Mouse (Mus musculus): Measurements from ENCODE around the gene Ankrd61. TPM values are rescaled to one million over a fixed set of nuclear protein-coding genes. Genes with fewer than 3 reads are reported as not detected.

Gene Ankrd61
- polyA plus RNA-seq, 1 experiment from 2014 or later = 0.21 TPM

- no peaks in the 10 kb centered on the region for H3K9me3 ChIP-seq (ENCODE audit: control insufficient read depth, low read length)
- 95% methylated on average over 12 of the region's 12 CpGs for WGBS
- DNase-seq (ENCODE audit: low spot score) (no peak), ATAC-seq (ENCODE audit: insufficient number of reproducible peaks, low FRiP score, low TSS enrichment, low read depth) (no peak)
- H3K4me1 ChIP-seq (ENCODE audit: control insufficient read depth, insufficient read depth, low read length) = no peaks in the 10 kb centered on the region
- H3K36me3 ChIP-seq (ENCODE audit: control insufficient read depth, insufficient read depth, low read length) = peaks cover 16% of the 10 kb centered on the region
- no peak overlapping the region for H3K9ac ChIP-seq (ENCODE audit: low read length)
- H3K27me3 ChIP-seq (ENCODE audit: control insufficient read depth, insufficient read depth, low read length) = no peaks in the 10 kb centered on the region
- no peak overlapping the region for H3K27ac ChIP-seq (replicated peaks; ENCODE audit: low read depth, low read length)
- no peak overlapping the region for H3K4me3 ChIP-seq (ENCODE audit: low read depth, low read length)
- H3K4me2 ChIP-seq (ENCODE audit: low read depth, severe bottlenecking) = no peak overlapping the region
Observed at GRCm38 (mm10) chr5:143930656-143931055, 33.2 kb upstream of the Ankrd61 start.

GRCm38 (mm10) chr5:143929291-143929690, 31.8 kb upstream of the Ankrd61 start:
- Histone ChIP-seq H3K27ac (replicated peaks; ENCODE audit: low read depth, low read length) (no peak overlapping the region), H3K9me3 (ENCODE audit: control insufficient read depth, low read length) (no peaks in the 10 kb centered on the region), H3K27me3 (ENCODE audit: control insufficient read depth, insufficient read depth, low read length) (no peaks in the 10 kb centered on the region), H3K4me3 (ENCODE audit: low read depth, low read length) (no peak overlapping the region), H3K4me2 (ENCODE audit: low read depth, severe bottlenecking) (no peak overlapping the region), H3K4me1 (ENCODE audit: control insufficient read depth, insufficient read depth, low read length) (no peaks in the 10 kb centered on the region), H3K36me3 (ENCODE audit: control insufficient read depth, insufficient read depth, low read length) (peaks cover 22% of the 10 kb centered on the region), H3K9ac (ENCODE audit: low read length) (no peak overlapping the region)
- no peak for DNase-seq (ENCODE audit: low spot score)
- ATAC-seq (ENCODE audit: insufficient number of reproducible peaks, low FRiP score, low TSS enrichment, low read depth) = no peak
- WGBS = 92% methylated on average over 4 of the region's 4 CpGs

- DNase-seq (ENCODE audit: low spot score) = no peak
- WGBS = 94% methylated on average over 8 of the region's 8 CpGs
- H3K4me1 ChIP-seq (ENCODE audit: control insufficient read depth, insufficient read depth, low read length) = no peaks in the 10 kb centered on the region
- no peak for ATAC-seq (ENCODE audit: insufficient number of reproducible peaks, low FRiP score, low TSS enrichment, low read depth)
- no peak within 1 kb of the TSS for H3K27ac ChIP-seq (replicated peaks; ENCODE audit: low read depth, low read length)
- no peak within 1 kb of the TSS for H3K9ac ChIP-seq (ENCODE audit: low read length)
- no peaks in the 10 kb centered on the region for H3K27me3 ChIP-seq (ENCODE audit: control insufficient read depth, insufficient read depth, low read length)
- H3K9me3 ChIP-seq (ENCODE audit: control insufficient read depth, low read length) = no peaks in the 10 kb centered on the region
- H3K36me3 ChIP-seq (ENCODE audit: control insufficient read depth, insufficient read depth, low read length) = peaks cover 22% of the 10 kb centered on the region
- no peak within 1 kb of the TSS for H3K4me2 ChIP-seq (ENCODE audit: low read depth, severe bottlenecking)
- H3K4me3 ChIP-seq (ENCODE audit: low read depth, low read length) = no peak within 1 kb of the TSS
Observed at GRCm38 (mm10) chr5:143927875-143928274, 30.4 kb upstream of the Ankrd61 start, which contains the start of gene Gm42421. Gene Gm42421, plus strand, starts transcription at chr5:143928175.

- Histone ChIP-seq H3K4me1 (ENCODE audit: control insufficient read depth, insufficient read depth, low read length) (no peaks in the 10 kb centered on the region), H3K27ac (replicated peaks; ENCODE audit: low read depth, low read length) (no peak overlapping the region), H3K9me3 (ENCODE audit: control insufficient read depth, low read length) (no peaks in the 10 kb centered on the region), H3K9ac (ENCODE audit: low read length) (no peak overlapping the region), H3K4me3 (ENCODE audit: low read depth, low read length) (no peak overlapping the region), H3K4me2 (ENCODE audit: low read depth, severe bottlenecking) (no peak overlapping the region), H3K36me3 (ENCODE audit: control insufficient read depth, insufficient read depth, low read length) (peaks cover 20% of the 10 kb centered on the region), H3K27me3 (ENCODE audit: control insufficient read depth, insufficient read depth, low read length) (no peaks in the 10 kb centered on the region)
- ATAC-seq (ENCODE audit: insufficient number of reproducible peaks, low FRiP score, low TSS enrichment, low read depth) = no peak
- no peak for DNase-seq (ENCODE audit: low spot score)
- 87% methylated on average over 6 of the region's 6 CpGs for WGBS
Observed at GRCm38 (mm10) chr5:143924781-143925452, 27.4 kb upstream of the Ankrd61 start.

- H3K9ac ChIP-seq (ENCODE audit: low read length) = no peak overlapping the region
- no peaks in the 10 kb centered on the region for H3K27me3 ChIP-seq (ENCODE audit: control insufficient read depth, insufficient read depth, low read length)
- H3K36me3 ChIP-seq (ENCODE audit: control insufficient read depth, insufficient read depth, low read length) = peaks cover 8% of the 10 kb centered on the region; the same call in 1 of the 2 replicates
- H3K4me2 ChIP-seq (ENCODE audit: low read depth, severe bottlenecking) = no peak overlapping the region
- H3K4me3 ChIP-seq (ENCODE audit: low read depth, low read length) = no peak overlapping the region
- no peak for ATAC-seq (ENCODE audit: insufficient number of reproducible peaks, low FRiP score, low TSS enrichment, low read depth)
- no peaks in the 10 kb centered on the region for H3K4me1 ChIP-seq (ENCODE audit: control insufficient read depth, insufficient read depth, low read length)
- H3K9me3 ChIP-seq (ENCODE audit: control insufficient read depth, low read length) = no peaks in the 10 kb centered on the region
- WGBS = 95% methylated on average over 3 of the region's 3 CpGs
- no peak for DNase-seq (ENCODE audit: low spot score)
- no peak overlapping the region for H3K27ac ChIP-seq (replicated peaks; ENCODE audit: low read depth, low read length)
Observed at GRCm38 (mm10) chr5:143918120-143918519, 20.6 kb upstream of the Ankrd61 start.

- peak; percentile 50 for DNase-seq (ENCODE audit: low spot score)
- 62% methylated on average over 5 of the region's 5 CpGs for WGBS
- Histone ChIP-seq H3K4me1 (ENCODE audit: control insufficient read depth, insufficient read depth, low read length) (no peaks in the 10 kb centered on the region), H3K4me2 (ENCODE audit: low read depth, severe bottlenecking) (no peak overlapping the region), H3K9me3 (ENCODE audit: control insufficient read depth, low read length) (no peaks in the 10 kb centered on the region), H3K27ac (replicated peaks; ENCODE audit: low read depth, low read length) (no peak overlapping the region), H3K36me3 (ENCODE audit: control insufficient read depth, insufficient read depth, low read length) (peaks cover 8% of the 10 kb centered on the region; the same call in 1 of the 2 replicates), H3K9ac (ENCODE audit: low read length) (no peak overlapping the region), H3K4me3 (ENCODE audit: low read depth, low read length) (no peak overlapping the region), H3K27me3 (ENCODE audit: control insufficient read depth, insufficient read depth, low read length) (no peaks in the 10 kb centered on the region)
- ATAC-seq (ENCODE audit: insufficient number of reproducible peaks, low FRiP score, low TSS enrichment, low read depth) = no peak
Observed at GRCm38 (mm10) chr5:143917418-143917817, 19.9 kb upstream of the Ankrd61 start.

- WGBS = 89% methylated on average over 9 of the region's 9 CpGs
Observed at GRCm38 (mm10) chr5:143916221-143916620, 18.7 kb upstream of the Ankrd61 start.

GRCm38 (mm10) chr5:143909417-143910400, 12.2 kb upstream of the Ankrd61 start, which contains the start of the genes Aimp2 and Pms2:
Gene Aimp2, minus strand, starts transcription at chr5:143909847.
Gene Pms2, plus strand, starts transcription at chr5:143909964.
- ATAC-seq (ENCODE audit: insufficient number of reproducible peaks, low FRiP score, low TSS enrichment, low read depth) = peak; percentile 99
- Histone ChIP-seq H3K9ac (ENCODE audit: low read length) (peak within 1 kb of the TSS; percentile 67), H3K27me3 (ENCODE audit: control insufficient read depth, insufficient read depth, low read length) (no peaks in the 10 kb centered on the region), H3K27ac (replicated peaks; ENCODE audit: low read depth, low read length) (peak within 1 kb of the TSS; percentile 70), H3K4me2 (ENCODE audit: low read depth, severe bottlenecking) (peak within 1 kb of the TSS; percentile 75), H3K4me3 (ENCODE audit: low read depth, low read length) (peak within 1 kb of the TSS; percentile 71), H3K36me3 (ENCODE audit: control insufficient read depth, insufficient read depth, low read length) (peaks cover 3% of the 10 kb centered on the region; the same call in 1 of the 2 replicates), H3K4me1 (ENCODE audit: control insufficient read depth, insufficient read depth, low read length) (peaks cover 10% of the 10 kb centered on the region; the same call in 1 of the 2 replicates), H3K9me3 (ENCODE audit: control insufficient read depth, low read length) (no peaks in the 10 kb centered on the region)
- peak; percentile 95 for DNase-seq (ENCODE audit: low spot score)
- under 1% methylated on average over 70 of the region's 70 CpGs for WGBS

More at GRCm38 (mm10) chr5:143916221-143916620, 18.7 kb upstream of the Ankrd61 start:
- ATAC-seq (ENCODE audit: insufficient number of reproducible peaks, low FRiP score, low TSS enrichment, low read depth) = no peak
- Histone ChIP-seq H3K4me2 (ENCODE audit: low read depth, severe bottlenecking) (no peak overlapping the region), H3K9ac (ENCODE audit: low read length) (no peak overlapping the region), H3K4me3 (ENCODE audit: low read depth, low read length) (no peak overlapping the region), H3K4me1 (ENCODE audit: control insufficient read depth, insufficient read depth, low read length) (no peaks in the 10 kb centered on the region), H3K36me3 (ENCODE audit: control insufficient read depth, insufficient read depth, low read length) (peaks cover 5% of the 10 kb centered on the region; the same call in 1 of the 2 replicates), H3K27me3 (ENCODE audit: control insufficient read depth, insufficient read depth, low read length) (no peaks in the 10 kb centered on the region), H3K9me3 (ENCODE audit: control insufficient read depth, low read length) (no peaks in the 10 kb centered on the region), H3K27ac (replicated peaks; ENCODE audit: low read depth, low read length) (no peak overlapping the region)
- DNase-seq (ENCODE audit: low spot score) = no peak

Measured in limb, embryonic 11.5 days (tissue).